Mouse (Mus musculus) CH12.LX (cell line): ENCODE measurements around the gene Syn3.

Experiments
- CHD1 ChIP-seq: IDR thresholded peaks from 2 replicates; pipeline ENCODE4 v1.6.1; 2012; ENCODE audit warnings: low read depth, low read length, improper control_type of control experiment, inconsistent platforms
- CHD2 ChIP-seq: IDR thresholded peaks from 2 replicates; pipeline ENCODE4 v1.6.1; 2011; ENCODE audit warnings: low read length, improper control_type of control experiment
- CTCF ChIP-seq, 2 experiments: IDR thresholded peaks in 1 of 2; conservative IDR thresholded peaks in 1 of 2; 2 replicates each; pipeline ENCODE4 v1.5.1; 2011 to 2012; ENCODE audit warnings: low read depth in 2 of 2, low read length in 2 of 2, improper control_type of control experiment in 1 of 2, inconsistent platforms in 1 of 2, mild to moderate bottlenecking in 1 of 2, moderate library complexity in 1 of 2
- EP300 ChIP-seq: IDR thresholded peaks from 2 replicates; pipeline ENCODE4 v1.6.1; 2011; ENCODE audit warnings: low read length, improper control_type of control experiment
- HCFC1 ChIP-seq: IDR thresholded peaks from 2 replicates; pipeline ENCODE4 v1.6.1; 2012; ENCODE audit warnings: low read depth, mild to moderate bottlenecking, inconsistent platforms, low read length, improper control_type of control experiment
- MAFK ChIP-seq: IDR thresholded peaks from 2 replicates; pipeline ENCODE4 v1.6.1; 2011; ENCODE audit warnings: low read length, improper control_type of control experiment; ENCODE audit not compliant: insufficient replicate concordance
- MAX ChIP-seq: IDR thresholded peaks from 2 replicates; pipeline ENCODE4 v1.6.1; 2011; ENCODE audit warnings: low read length, improper control_type of control experiment
- POLR2A ChIP-seq: IDR thresholded peaks from 2 replicates; pipeline ENCODE4 v1.6.1; 2011; ENCODE audit warnings: low read depth, mild to moderate bottlenecking, improper control_type of control experiment, low read length
- USF2 ChIP-seq: conservative IDR thresholded peaks from 2 replicates; pipeline ENCODE4 v1.6.1; 2011; ENCODE audit warnings: low read depth, low read length, improper control_type of control experiment

DNA sequence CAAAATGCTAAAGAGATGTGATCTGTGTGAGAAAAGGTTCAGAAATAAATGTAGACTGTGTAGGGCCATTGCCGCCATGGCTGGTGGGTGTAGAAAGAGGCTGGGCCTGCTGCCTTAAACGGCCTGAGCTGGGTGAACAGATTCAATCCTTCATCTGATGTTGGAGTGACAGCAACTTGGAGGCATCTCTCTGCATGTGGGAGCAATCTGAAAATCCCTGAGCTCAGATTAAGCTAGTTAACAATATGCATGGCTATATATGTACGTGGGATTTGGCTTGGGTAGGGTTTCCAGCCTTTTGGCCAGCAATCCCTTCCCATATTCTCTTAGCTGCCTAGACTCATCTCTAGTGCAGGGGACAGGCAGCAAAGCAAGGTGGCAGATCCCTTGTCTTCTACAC is 249.9 kb downstream of the Syn3 start:
- TF ChIP-seq CTCF (conservative IDR thresholded peaks at IDR 0.05 in 1 of 2, IDR thresholded peaks at IDR 0.05 in 1 of 2; ENCODE audit: low read depth in 2 of 2, low read length in 2 of 2) (no peak), HCFC1 (no peak), POLR2A (no peak), MAFK (no peak), MAX (no peak), CHD1 (no peak), CHD2 (no peak), EP300 (no peak), USF2 (no peak)
